Mouse (Mus musculus) kidney, adult 2 months (tissue): ENCODE measurements around the gene Dkkl1.

Experiments used
- CTCF ChIP-seq: fragments of 200-500 bp; conservative IDR thresholded peaks from 2 replicates; pipeline ENCODE4 v1.5.1; 2011; ENCODE audit warnings: low read depth, mild to moderate bottlenecking, control low read depth, low read length, moderate library complexity, mixed read lengths; ENCODE audit not compliant: insufficient read depth, insufficient read length
- POLR2A ChIP-seq: fragments of 200-500 bp; IDR thresholded peaks from one replicate; pipeline ENCODE4 v1.6.1; 2011; ENCODE audit warnings: low read depth, low read length, control low read depth

DNA sequence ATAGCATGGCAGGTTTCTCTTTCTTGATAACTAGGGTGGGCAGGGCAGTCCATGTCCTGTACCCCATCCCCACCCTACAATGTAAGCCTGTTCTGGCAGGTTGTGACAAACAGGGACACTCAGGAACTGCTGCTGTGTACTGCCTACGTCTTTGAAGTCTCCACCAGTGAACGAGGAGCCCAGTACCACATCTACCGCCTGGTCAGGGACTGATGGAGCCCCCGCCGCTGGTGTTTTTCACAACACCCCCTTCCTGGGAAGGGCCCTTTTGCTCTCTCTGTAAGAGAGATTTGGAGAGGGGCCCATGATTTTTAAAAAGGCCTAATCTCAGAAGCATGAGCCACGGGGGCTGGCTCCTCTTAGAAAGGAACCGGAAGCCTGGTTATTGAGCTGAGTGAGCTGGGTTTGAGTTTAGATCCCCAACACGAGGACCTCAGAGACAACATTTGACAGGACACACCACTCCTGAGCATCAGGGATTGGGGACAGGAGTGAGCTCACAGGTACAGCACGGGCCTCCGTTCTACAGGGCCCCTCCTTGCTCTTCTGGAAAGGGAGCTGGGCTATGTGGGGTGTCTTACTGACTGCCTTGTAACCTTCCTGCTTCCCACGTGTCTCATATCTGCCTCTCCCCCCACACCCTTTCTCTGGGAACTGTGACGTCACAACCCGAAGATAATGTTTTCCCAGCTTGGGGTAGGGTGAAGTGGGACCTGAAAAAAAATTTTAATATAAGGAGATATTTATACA is 20.9 kb upstream of the Dkkl1 start:
- no peak for TF ChIP-seq CTCF
- TF ChIP-seq POLR2A: no peak
